Mouse (Mus musculus): Measurements from ENCODE around the gene Zfp36l2. TPM values are rescaled to one million over a fixed set of nuclear protein-coding genes. Genes with fewer than 3 reads are reported as not detected.

The Zfp36l2 gene
- total and polyA plus RNA-seq, 3 experiments = 68.5 to 174 (median 93.6) TPM

GRCm38 (mm10) chr17:84136669-84137392, 50.9 kb downstream of the Zfp36l2 start:
- peaks cover 6 to 46% of the 10 kb centered on the region in 2 experiments for H3K4me1 ChIP-seq (ENCODE audit: control insufficient read depth in 1 of 2, insufficient read depth in 2 of 2, low read length in 2 of 2)
- 0 out of 2 replicates have a peak overlapping the region, but pooled peaks have one; percentile 19 for H3K27ac ChIP-seq (ENCODE audit: control insufficient read depth, low read depth, low read length)
- TF ChIP-seq TCF12 (IDR thresholded peaks at IDR 0.05; ENCODE audit: low read depth, low read length) (peak; percentile 73; the same call in 1 of the 2 replicates), ETS1 (IDR thresholded peaks at IDR 0.05; ENCODE audit: low read depth, low read length) (peak; percentile 59; the same call in 1 of the 2 replicates), POLR2A (IDR thresholded peaks at IDR 0.05; ENCODE audit: control insufficient read depth in 1 of 2, insufficient read depth in 1 of 2, low read depth in 1 of 2, low read length in 2 of 2, poor library complexity in 1 of 2) (no peak), GATA1 (IDR thresholded peaks at IDR 0.05; ENCODE audit: low read depth, low read length) (peak; percentile 42; the same call in 1 of the 2 replicates), EP300 (IDR thresholded peaks at IDR 0.05; ENCODE audit: low read depth in 1 of 2, low read length in 2 of 2) (peak; percentile 46 to 61), RAD21 (IDR thresholded peaks at IDR 0.05; ENCODE audit: low read depth, low read length) (no peak)
- H3K27me3 ChIP-seq (ENCODE audit: control insufficient read depth in 1 of 2, insufficient read depth in 2 of 2, low read length in 2 of 2) = no peaks in the 10 kb centered on the region
- DNase-seq (ENCODE audit: low read depth, low spot score) = no peak
- H3K9me3 ChIP-seq (replicated peaks; ENCODE audit: insufficient read depth, low read length) = no peaks in the 10 kb centered on the region
- no peak overlapping the region for H3K4me3 ChIP-seq (ENCODE audit: control insufficient read depth in 1 of 2, insufficient read depth in 1 of 2, low read depth in 2 of 2, low read length in 2 of 2)
- H3K36me3 ChIP-seq (ENCODE audit: control insufficient read depth in 1 of 2, insufficient read depth in 2 of 2, low read length in 2 of 2) = peaks cover 0 to 13% of the 10 kb centered on the region in 2 experiments; a peak in 2 of 4 replicates
- H3K79me2 ChIP-seq (ENCODE audit: control insufficient read depth, insufficient read depth, low read length, poor library complexity) = no peaks in the 10 kb centered on the region
- 0 out of 2 replicates have a peak overlapping the region, but pooled peaks have one; percentile 1 for H3K9ac ChIP-seq (ENCODE audit: control insufficient read depth, low read depth, low read length, poor library complexity, severe bottlenecking)

GRCm38 (mm10) chr17:84136217-84136616, 51.5 kb downstream of the Zfp36l2 start:
- DNase-seq (ENCODE audit: low read depth, low spot score) = no peak
- Histone ChIP-seq H3K27me3 (ENCODE audit: control insufficient read depth in 1 of 2, insufficient read depth in 2 of 2, low read length in 2 of 2) (no peaks in the 10 kb centered on the region), H3K27ac (ENCODE audit: control insufficient read depth, low read depth, low read length) (no peak overlapping the region), H3K36me3 (ENCODE audit: control insufficient read depth in 1 of 2, insufficient read depth in 2 of 2, low read length in 2 of 2) (peaks cover 0 to 13% of the 10 kb centered on the region in 2 experiments; a peak in 2 of 4 replicates), H3K9me3 (replicated peaks; ENCODE audit: insufficient read depth, low read length) (no peaks in the 10 kb centered on the region), H3K4me1 (ENCODE audit: control insufficient read depth in 1 of 2, insufficient read depth in 2 of 2, low read length in 2 of 2) (peaks cover 6 to 41% of the 10 kb centered on the region in 2 experiments), H3K79me2 (ENCODE audit: control insufficient read depth, insufficient read depth, low read length, poor library complexity) (no peaks in the 10 kb centered on the region), H3K9ac (ENCODE audit: control insufficient read depth, low read depth, low read length, poor library complexity, severe bottlenecking) (0 out of 2 replicates have a peak overlapping the region, but pooled peaks have one; percentile 1), H3K4me3 (ENCODE audit: control insufficient read depth in 1 of 2, insufficient read depth in 1 of 2, low read depth in 2 of 2, low read length in 2 of 2) (no peak overlapping the region)
- TF ChIP-seq TCF12 (IDR thresholded peaks at IDR 0.05; ENCODE audit: low read depth, low read length) (no peak), ZMIZ1 (IDR thresholded peaks at IDR 0.05; ENCODE audit: low read depth, low read length) (no peak), JUND (IDR thresholded peaks at IDR 0.05; ENCODE audit: low read depth, low read length) (no peak), NELFE (IDR thresholded peaks at IDR 0.05; ENCODE audit: low read depth, low read length) (no peak), CHD2 (IDR thresholded peaks at IDR 0.05; ENCODE audit: low read length) (no peak), NRF1 (IDR thresholded peaks at IDR 0.05; ENCODE audit: insufficient read depth, low read depth, low read length, poor library complexity, severe bottlenecking) (no peak), MXI1 (IDR thresholded peaks at IDR 0.05; ENCODE audit: low read depth, low read length) (no peak), CHD1 (IDR thresholded peaks at IDR 0.05; ENCODE audit: low read depth, low read length) (no peak), SIN3A (IDR thresholded peaks at IDR 0.05; ENCODE audit: low read length) (no peak), RAD21 (IDR thresholded peaks at IDR 0.05; ENCODE audit: low read depth, low read length) (no peak), ETS1 (IDR thresholded peaks at IDR 0.05; ENCODE audit: low read depth, low read length) (no peak), UBTF (IDR thresholded peaks at IDR 0.05; ENCODE audit: borderline replicate concordance, insufficient read depth, low read depth, low read length) (no peak)
